Mouse (Mus musculus) neural tube, embryonic 13.5 days (tissue): ENCODE results near the gene Pkdrej. TPM values are rescaled to one million over a fixed set of nuclear protein-coding genes. Genes with fewer than 3 reads are reported as not detected.

Experiments
- polyA plus RNA-seq: library from polyadenylated mRNA; unstranded; fragments of >200 nt; fragmentation: Nextera tagmentation; extraction: Ambion mirVana; gene quantifications from 2 replicates; pipeline ENCODE4 v1.2.1, GENCODE M21; 2015

Gene Pkdrej
- polyA plus RNA-seq, 1 experiment from 2014 or later: 0.03 TPM

Other genes starting within 250 kb of the Pkdrej start
- gene Wnt7b, start 239.3 kb downstream of the Pkdrej start, polyA plus RNA-seq: 34.2 and 37.7 TPM in 2 replicates
- gene Ppara, start 86.8 kb downstream of the Pkdrej start, polyA plus RNA-seq: 1.0 and 2.0 TPM in 2 replicates
- gene Cdpf1, start 10.0 kb downstream of the Pkdrej start, polyA plus RNA-seq: 18.4 and 21.0 TPM in 2 replicates
- 3.9 and 4.3 TPM in 2 replicates for gene Ttc38, start 10.6 kb upstream of the Pkdrej start, polyA plus RNA-seq
- 5.0 and 5.6 TPM in 2 replicates for gene Gtse1, start 38.0 kb upstream of the Pkdrej start, polyA plus RNA-seq
- 43.3 and 45.8 TPM in 2 replicates for gene Trmu, start 57.6 kb upstream of the Pkdrej start, polyA plus RNA-seq
- gene Celsr1, start 212.0 kb upstream of the Pkdrej start, polyA plus RNA-seq: 1.8 TPM in 2 replicates
- 32.5 TPM in 2 replicates for gene Gramd4, start 236.0 kb upstream of the Pkdrej start, polyA plus RNA-seq